Mouse (Mus musculus) bone marrow macrophage, adult 2 months (primary cell): ENCODE data around the gene Tubgcp3.

Source experiments
- CTCF ChIP-seq: IDR thresholded peaks from 2 replicates; pipeline ENCODE4 v1.5.1; 2012; ENCODE audit warnings: low read depth, mild to moderate bottlenecking, low read length, moderate library complexity
- POLR2A ChIP-seq: IDR thresholded peaks from 2 replicates; pipeline ENCODE4 v1.6.1; 2012; ENCODE audit warnings: mild to moderate bottlenecking, low read depth, low read length, borderline replicate concordance

DNA sequence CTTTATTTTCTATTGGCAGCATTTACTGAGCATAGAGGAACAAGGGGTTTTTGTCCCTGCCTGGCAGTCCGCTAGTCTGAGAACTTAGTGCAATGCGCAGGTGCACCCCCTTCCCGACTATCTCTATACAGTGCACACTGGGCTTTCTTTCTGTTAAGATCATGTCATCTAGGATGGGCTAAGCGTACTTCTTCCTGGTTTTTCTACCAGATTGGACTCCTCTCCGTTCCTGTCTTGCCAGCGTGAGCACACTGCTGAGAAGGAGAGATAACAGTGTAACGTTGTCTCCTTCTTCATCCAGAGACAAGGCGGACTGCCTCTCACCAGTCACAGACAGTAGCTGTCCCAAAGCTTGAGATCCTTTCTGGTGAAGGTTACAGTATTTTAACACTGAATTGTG lies 27.7 kb downstream of the Tubgcp3 start:
- TF ChIP-seq CTCF = no peak
- TF ChIP-seq POLR2A = no peak
